Mouse (Mus musculus) midbrain, embryonic 12.5 days (tissue): ENCODE results near the gene Rasl11b. TPM values are rescaled to one million over a fixed set of nuclear protein-coding genes. Genes with fewer than 3 reads are reported as not detected.
A peak's percentile ranks its signal among the peaks of the same experiment; 100 is the strongest.

Experiments
- ATAC-seq: fragments of 200-750 bp; cut with Nextera tagmentation; 2 replicates; pipeline ENCODE4 v1.8.0; 2017; ENCODE audit warnings: low read depth, moderate TSS enrichment, moderate library complexity; ENCODE audit not compliant: low FRiP score
- H3K27ac ChIP-seq: fragments of 300-500 bp; sonication (generic); replicated peaks from 2 replicates; pipeline ENCODE4 v1.5.1; 2016; ENCODE audit warnings: mild to moderate bottlenecking
- H3K27me3 ChIP-seq: fragments of 300-500 bp; sonication (generic); 2 replicates; pipeline ENCODE4 v1.6.1; 2016; ENCODE audit warnings: mild to moderate bottlenecking
- H3K36me3 ChIP-seq: fragments of 300-500 bp; sonication (generic); 2 replicates; pipeline ENCODE4 v1.6.1; 2016
- H3K4me1 ChIP-seq: fragments of 300-500 bp; sonication (generic); 2 replicates; pipeline ENCODE4 v1.6.1; 2016
- H3K4me2 ChIP-seq: fragments of 300-500 bp; sonication (generic); replicated peaks from 2 replicates; pipeline ENCODE4 v1.6.1; 2016; ENCODE audit warnings: mild to moderate bottlenecking, moderate library complexity
- H3K4me3 ChIP-seq: fragments of 300-500 bp; sonication (generic); 2 replicates; pipeline ENCODE4 v1.5.1; 2016; ENCODE audit warnings: mild to moderate bottlenecking
- H3K9ac ChIP-seq: fragments of 300-500 bp; sonication (generic); replicated peaks from 2 replicates; pipeline ENCODE4 v1.6.1; 2016; ENCODE audit warnings: mild to moderate bottlenecking, moderate library complexity
- H3K9me3 ChIP-seq: fragments of 300-500 bp; sonication (generic); 2 replicates; pipeline ENCODE4 v1.6.1; 2016; ENCODE audit warnings: mild to moderate bottlenecking
- WGBS: fragments of 180-500 bp; shearing (Covaris S2); methylation state at CpG from one replicate; pipeline ENCODE4 v1.1.7; 2016; 5-methylcytosine and 5-hydroxymethylcytosine counted together
- polyA plus RNA-seq: library from polyadenylated mRNA; unstranded; fragments of >200 nt; fragmentation: Nextera tagmentation; extraction: Ambion mirVana; gene quantifications from 2 replicates; pipeline ENCODE4 v1.2.1, GENCODE M21; 2016

Gene Rasl11b
- polyA plus RNA-seq, 1 experiment from 2014 or later = 31.3 TPM

- peaks cover 69% of the 10 kb centered on the region for H3K27me3 ChIP-seq
- no peaks in the 10 kb centered on the region for H3K36me3 ChIP-seq
- no peak overlapping the region for H3K4me2 ChIP-seq
- H3K4me3 ChIP-seq = no peak overlapping the region
- H3K27ac ChIP-seq = no peak overlapping the region
- H3K4me1 ChIP-seq = peaks cover 9% of the 10 kb centered on the region
- no peak overlapping the region for H3K9ac ChIP-seq
- no peaks in the 10 kb centered on the region for H3K9me3 ChIP-seq
- WGBS = 90% methylated on average over 7 of the region's 7 CpGs
- no peak for ATAC-seq
Observed at GRCm38 (mm10) chr5:74164547-74164946, 30.5 kb upstream of the Rasl11b start.

GRCm38 (mm10) chr5:74166642-74167041, 28.4 kb upstream of the Rasl11b start:
- H3K9ac ChIP-seq = no peak overlapping the region
- H3K4me1 ChIP-seq = peaks cover 6% of the 10 kb centered on the region
- H3K9me3 ChIP-seq = no peaks in the 10 kb centered on the region
- H3K27me3 ChIP-seq = peaks cover 85% of the 10 kb centered on the region
- no peak for ATAC-seq
- no peak overlapping the region for H3K27ac ChIP-seq
- H3K4me3 ChIP-seq = no peak overlapping the region
- no peaks in the 10 kb centered on the region for H3K36me3 ChIP-seq
- no peak overlapping the region for H3K4me2 ChIP-seq
- WGBS = 100% methylated on average over 3 of the region's 3 CpGs

GRCm38 (mm10) chr5:74168085-74168484, 27.0 kb upstream of the Rasl11b start:
- H3K4me1 ChIP-seq = peaks cover 7% of the 10 kb centered on the region
- peaks cover 76% of the 10 kb centered on the region for H3K27me3 ChIP-seq
- no peaks in the 10 kb centered on the region for H3K9me3 ChIP-seq
- ATAC-seq = no peak
- H3K36me3 ChIP-seq = no peaks in the 10 kb centered on the region
- WGBS = 92% methylated on average over 3 of the region's 3 CpGs
- H3K9ac ChIP-seq = no peak overlapping the region
- no peak overlapping the region for H3K4me2 ChIP-seq
- no peak overlapping the region for H3K27ac ChIP-seq
- H3K4me3 ChIP-seq = no peak overlapping the region

- Histone ChIP-seq H3K27ac (no peak overlapping the region), H3K9ac (no peak overlapping the region), H3K9me3 (no peaks in the 10 kb centered on the region), H3K4me2 (no peak overlapping the region), H3K36me3 (no peaks in the 10 kb centered on the region), H3K27me3 (peaks cover 65% of the 10 kb centered on the region), H3K4me3 (no peak overlapping the region), H3K4me1 (peaks cover 27% of the 10 kb centered on the region)
- no peak for ATAC-seq
- 73% methylated on average over 9 of the region's 9 CpGs for WGBS
Observed at GRCm38 (mm10) chr5:74171768-74172167, 23.3 kb upstream of the Rasl11b start.

- Histone ChIP-seq H3K4me2 (no peak overlapping the region), H3K27me3 (peaks cover 68% of the 10 kb centered on the region), H3K4me1 (peaks cover 29% of the 10 kb centered on the region), H3K9ac (no peak overlapping the region), H3K4me3 (no peak overlapping the region), H3K27ac (no peak overlapping the region), H3K9me3 (no peaks in the 10 kb centered on the region), H3K36me3 (no peaks in the 10 kb centered on the region)
- WGBS = 72% methylated on average over 12 of the region's 12 CpGs
- no peak for ATAC-seq
Observed at GRCm38 (mm10) chr5:74172208-74172607, 22.9 kb upstream of the Rasl11b start.

GRCm38 (mm10) chr5:74173162-74173844, 21.8 kb upstream of the Rasl11b start:
- peaks cover 29% of the 10 kb centered on the region for H3K4me1 ChIP-seq
- peak overlapping the region; percentile 52 for H3K27ac ChIP-seq
- WGBS = 54% methylated on average over 18 of the region's 18 CpGs
- H3K9ac ChIP-seq = no peak overlapping the region
- peak; percentile 74 for ATAC-seq
- no peaks in the 10 kb centered on the region for H3K36me3 ChIP-seq
- H3K27me3 ChIP-seq = peaks cover 72% of the 10 kb centered on the region
- H3K4me3 ChIP-seq = no peak overlapping the region
- peak overlapping the region; percentile 11; the same call in 1 of the 2 replicates for H3K4me2 ChIP-seq
- H3K9me3 ChIP-seq = no peaks in the 10 kb centered on the region

GRCm38 (mm10) chr5:74175526-74176270, 19.4 kb upstream of the Rasl11b start:
- no peak for ATAC-seq
- Histone ChIP-seq H3K4me1 (peaks cover 43% of the 10 kb centered on the region), H3K27me3 (peaks cover 53% of the 10 kb centered on the region)

GRCm38 (mm10) chr5:74180216-74180615, 14.9 kb upstream of the Rasl11b start:
- WGBS = 14% methylated on average over 10 of the region's 10 CpGs
- peak; percentile 83 for ATAC-seq
- H3K27me3 ChIP-seq = peaks cover 71% of the 10 kb centered on the region

More at GRCm38 (mm10) chr5:74175526-74176270, 19.4 kb upstream of the Rasl11b start:
- Histone ChIP-seq H3K4me2 (no peak overlapping the region), H3K9me3 (no peaks in the 10 kb centered on the region), H3K9ac (no peak overlapping the region), H3K36me3 (no peaks in the 10 kb centered on the region), H3K4me3 (no peak overlapping the region), H3K27ac (0 out of 2 replicates have a peak overlapping the region, but pooled peaks have one; percentile 39)
- WGBS = 56% methylated on average over 14 of the region's 14 CpGs

GRCm38 (mm10) chr5:74183118-74183517, 12.0 kb upstream of the Rasl11b start:
- H3K4me2 ChIP-seq = no peak overlapping the region
- no peak overlapping the region for H3K4me3 ChIP-seq
- no peaks in the 10 kb centered on the region for H3K9me3 ChIP-seq
- ATAC-seq = no peak
- H3K36me3 ChIP-seq = no peaks in the 10 kb centered on the region
- H3K27me3 ChIP-seq = peaks cover 54% of the 10 kb centered on the region
- no peak overlapping the region for H3K27ac ChIP-seq
- WGBS = 78% methylated on average over 10 of the region's 10 CpGs
- no peak overlapping the region for H3K9ac ChIP-seq
- peaks cover 23% of the 10 kb centered on the region for H3K4me1 ChIP-seq

More at GRCm38 (mm10) chr5:74180216-74180615, 14.9 kb upstream of the Rasl11b start:
- peaks cover 35% of the 10 kb centered on the region for H3K4me1 ChIP-seq
- no peak overlapping the region for H3K4me3 ChIP-seq
- H3K9me3 ChIP-seq = no peaks in the 10 kb centered on the region
- no peak overlapping the region for H3K9ac ChIP-seq
- 0 out of 2 replicates have a peak overlapping the region, but pooled peaks have one; percentile 15 for H3K27ac ChIP-seq
- 0 out of 2 replicates have a peak overlapping the region, but pooled peaks have one; percentile 1 for H3K4me2 ChIP-seq
- no peaks in the 10 kb centered on the region for H3K36me3 ChIP-seq

- H3K36me3 ChIP-seq = no peaks in the 10 kb centered on the region
- no peak overlapping the region for H3K9ac ChIP-seq
- no peak for ATAC-seq
- peaks cover 56% of the 10 kb centered on the region for H3K27me3 ChIP-seq
- H3K4me2 ChIP-seq = no peak overlapping the region
- no peaks in the 10 kb centered on the region for H3K9me3 ChIP-seq
- H3K4me3 ChIP-seq = no peak overlapping the region
- WGBS = 81% methylated on average over 9 of the region's 9 CpGs
- H3K4me1 ChIP-seq = peaks cover 21% of the 10 kb centered on the region
- no peak overlapping the region for H3K27ac ChIP-seq
Observed at GRCm38 (mm10) chr5:74184607-74185006, 10.5 kb upstream of the Rasl11b start.

GRCm38 (mm10) chr5:74188076-74188475, 7.0 kb upstream of the Rasl11b start:
- no peak overlapping the region for H3K9ac ChIP-seq
- ATAC-seq = no peak
- no peak overlapping the region for H3K27ac ChIP-seq
- no peak overlapping the region for H3K4me2 ChIP-seq
- H3K27me3 ChIP-seq = peaks cover 55% of the 10 kb centered on the region
- H3K4me3 ChIP-seq = no peak overlapping the region
- H3K9me3 ChIP-seq = no peaks in the 10 kb centered on the region
- peaks cover 16% of the 10 kb centered on the region for H3K4me1 ChIP-seq
- 91% methylated on average over 12 of the region's 12 CpGs for WGBS
- no peaks in the 10 kb centered on the region for H3K36me3 ChIP-seq

- Histone ChIP-seq H3K27me3 (peaks cover 53% of the 10 kb centered on the region), H3K27ac (no peak overlapping the region), H3K9ac (no peak overlapping the region), H3K4me3 (no peak overlapping the region), H3K36me3 (no peaks in the 10 kb centered on the region), H3K9me3 (no peaks in the 10 kb centered on the region), H3K4me2 (no peak overlapping the region), H3K4me1 (peaks cover 16% of the 10 kb centered on the region)
- no peak for ATAC-seq
- 73% methylated on average over 8 of the region's 8 CpGs for WGBS
Observed at GRCm38 (mm10) chr5:74188886-74189285, 6.2 kb upstream of the Rasl11b start.
